24 mouse cellular contexts compared by ENCODE assay signal in the genomic region with DNA sequence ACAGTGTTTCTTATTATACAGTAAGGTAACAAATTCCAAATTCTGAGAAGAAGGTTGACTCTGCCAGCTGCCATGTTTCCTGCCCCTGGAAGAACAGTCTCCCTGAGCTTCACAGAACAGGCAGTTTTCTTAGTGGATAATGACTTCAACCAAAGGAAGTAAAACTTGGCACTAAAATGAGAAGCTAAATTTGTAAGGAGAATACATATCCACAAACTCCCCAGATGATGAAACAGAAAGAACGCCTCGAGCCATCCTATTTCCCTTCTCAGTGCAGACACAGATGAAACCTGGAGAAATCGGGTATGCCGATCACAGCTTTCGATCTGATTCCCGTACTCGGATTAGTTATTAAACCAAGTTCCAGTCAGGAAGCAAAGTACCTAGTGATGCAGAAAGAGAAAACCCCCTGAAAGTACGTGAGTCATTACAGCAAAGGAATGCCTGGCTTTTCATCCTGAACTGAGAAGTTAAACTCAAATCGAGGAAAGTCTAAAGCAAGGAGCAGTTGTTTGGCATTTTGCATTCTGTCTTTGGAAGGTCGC.
A peak's percentile ranks its signal among the peaks of the same experiment; 100 is the strongest.
DNase-seq lines count a peak whose midpoint lies in the region; ATAC-seq and TF ChIP-seq lines count a peak whose summit lies in the region.
"Had no signal": no experiment of that assay in that cellular context is flagged by ENCODE, and none has a peak within 500 bp of the region (broad histone marks: within the 10 kb centered on the region; RNA-seq: fewer than 3 reads in every experiment).

No protein-coding gene starts in this region.

- peak overlapping the region; percentile 35 for H3K4me2 ChIP-seq in kidney, embryonic 16.5 days (replicated peaks; ENCODE audit: low read depth, low read length)
- H3K4me2 ChIP-seq in hindbrain, postnatal 0 days (ENCODE audit: low read depth, low read length) = no peak overlapping the region
- H3K4me2 ChIP-seq: embryonic facial prominence, embryonic 12.5 days; heart, embryonic 11.5 days; hindbrain, embryonic 15.5 days; intestine, embryonic 15.5 days; limb, embryonic 13.5 days; liver, embryonic 12.5 days; midbrain, embryonic 12.5 days; neural tube, embryonic 15.5 days; stomach, embryonic 15.5 days had no signal

- no peaks in the 10 kb centered on the region for H3K36me3 ChIP-seq in kidney, embryonic 16.5 days (ENCODE audit: insufficient read depth, low read length)
- no peaks in the 10 kb centered on the region for H3K36me3 ChIP-seq in hindbrain, postnatal 0 days (ENCODE audit: insufficient read depth, low read length)
- H3K36me3 ChIP-seq: embryonic facial prominence, embryonic 12.5 days; hindbrain, embryonic 15.5 days; intestine, embryonic 15.5 days; limb, embryonic 13.5 days; liver, embryonic 12.5 days; midbrain, embryonic 12.5 days; neural tube, embryonic 15.5 days; stomach, embryonic 15.5 days had no signal

- peak; percentile 3 for DNase-seq in kidney, adult 11 months
- no peak for DNase-seq in kidney, postnatal 25 days
- peak; percentile 8 for DNase-seq in right cerebral cortex, postnatal 25 days
- no peak for DNase-seq in right cerebral cortex, postnatal 4 days
- no peak for DNase-seq in hindbrain, postnatal 0 days (ENCODE audit: low spot score)
- DNase-seq in heart, adult 18-20 months = no peak
- DNase-seq: adrenal gland, adult 2 months; cerebellum, adult 11-12 months; cerebellum, postnatal 14 days; forebrain, postnatal 0 days; layer of hippocampus, postnatal 36 days; lung, adult 18-20 months; lung, postnatal 10 days; thymus, postnatal 25 days had no signal

- no peaks in the 10 kb centered on the region for H3K4me1 ChIP-seq in kidney, embryonic 16.5 days (ENCODE audit: insufficient read depth, low read length)
- H3K4me1 ChIP-seq in hindbrain, postnatal 0 days (ENCODE audit: insufficient read depth, low read length) = no peaks in the 10 kb centered on the region
- H3K4me1 ChIP-seq: embryonic facial prominence, embryonic 12.5 days; hindbrain, embryonic 15.5 days; intestine, embryonic 15.5 days; limb, embryonic 13.5 days; liver, embryonic 12.5 days; midbrain, embryonic 12.5 days; neural tube, embryonic 15.5 days; stomach, embryonic 15.5 days had no signal

- no peaks in the 10 kb centered on the region for H3K27me3 ChIP-seq in kidney, embryonic 16.5 days (ENCODE audit: insufficient read depth, low read length)
- H3K27me3 ChIP-seq in hindbrain, postnatal 0 days (ENCODE audit: insufficient read depth, low read length) = no peaks in the 10 kb centered on the region
- H3K27me3 ChIP-seq: embryonic facial prominence, embryonic 12.5 days; hindbrain, embryonic 15.5 days; intestine, embryonic 15.5 days; limb, embryonic 13.5 days; liver, embryonic 12.5 days; neural tube, embryonic 15.5 days; stomach, embryonic 15.5 days had no signal

- ATAC-seq in kidney, embryonic 16.5 days (ENCODE audit: low FRiP score, low TSS enrichment) = peak; percentile 73; the same call in 1 of the 2 replicates
- no peak for ATAC-seq in hindbrain, postnatal 0 days
- ATAC-seq: forebrain, postnatal 0 days; intestine, embryonic 15.5 days; liver, embryonic 12.5 days had no signal

- H3K4me3 ChIP-seq in kidney, embryonic 16.5 days (ENCODE audit: low read length) = no peak overlapping the region
- no peak overlapping the region for H3K4me3 ChIP-seq in hindbrain, postnatal 0 days (ENCODE audit: low read length)
- H3K4me3 ChIP-seq: embryonic facial prominence, embryonic 12.5 days; hindbrain, embryonic 15.5 days; intestine, embryonic 15.5 days; limb, embryonic 13.5 days; liver, embryonic 12.5 days; midbrain, embryonic 12.5 days; neural tube, embryonic 15.5 days; stomach, embryonic 15.5 days had no signal

- H3K9ac ChIP-seq in kidney, embryonic 16.5 days (replicated peaks; ENCODE audit: low read length) = no peak overlapping the region
- H3K9ac ChIP-seq in hindbrain, postnatal 0 days (replicated peaks; ENCODE audit: low read length) = no peak overlapping the region
- H3K9ac ChIP-seq: embryonic facial prominence, embryonic 12.5 days; forebrain, postnatal 0 days; hindbrain, embryonic 15.5 days; intestine, embryonic 15.5 days; limb, embryonic 13.5 days; liver, embryonic 12.5 days; midbrain, embryonic 12.5 days; neural tube, embryonic 15.5 days; stomach, embryonic 15.5 days had no signal

- peaks cover 3% of the 10 kb centered on the region; the same call in 1 of the 2 replicates for H3K9me3 ChIP-seq in kidney, embryonic 16.5 days (ENCODE audit: low read length)
- no peaks in the 10 kb centered on the region for H3K9me3 ChIP-seq in hindbrain, postnatal 0 days (ENCODE audit: low read length)
- H3K9me3 ChIP-seq: embryonic facial prominence, embryonic 12.5 days; hindbrain, embryonic 15.5 days; intestine, embryonic 15.5 days; limb, embryonic 13.5 days; liver, embryonic 12.5 days; neural tube, embryonic 15.5 days; stomach, embryonic 15.5 days had no signal

- peak overlapping the region; percentile 81 for H3K27ac ChIP-seq in kidney, embryonic 16.5 days (ENCODE audit: low read length)
- no peak overlapping the region for H3K27ac ChIP-seq in hindbrain, postnatal 0 days
- H3K27ac ChIP-seq: embryonic facial prominence, embryonic 12.5 days; hindbrain, embryonic 15.5 days; intestine, embryonic 15.5 days; limb, embryonic 13.5 days; liver, embryonic 12.5 days; midbrain, embryonic 12.5 days; neural tube, embryonic 15.5 days; stomach, embryonic 15.5 days had no signal

- 59% methylated on average over 10 of the region's 10 CpGs for WGBS in kidney, embryonic 16.5 days
- WGBS in hindbrain, postnatal 0 days = 78% methylated on average over 10 of the region's 10 CpGs

- TF ChIP-seq CTCF in hindbrain, postnatal 0 days (IDR thresholded peaks at IDR 0.05; ENCODE audit: low read depth) = no peak

Comparison
In these comparisons a context has a peak if more than half of its experiments do, and no peak if none do; other contexts are left out.
1. DNase-seq: peak in kidney, adult 11 months (single experiment) and right cerebral cortex, postnatal 25 days (single experiment); none in kidney, postnatal 25 days (0 of 2), right cerebral cortex, postnatal 4 days (single experiment), hindbrain, postnatal 0 days (single experiment) and heart, adult 18-20 months (0 of 2).